Mouse (Mus musculus) embryo, embryonic 9.5 days (tissue): Measurements from ENCODE around the gene Hivep2.

Experiments used
- DNase-seq: peaks from one replicate; pipeline ENCODE4 v3.0.0-alpha.2; 2017; ENCODE audit errors: extremely low spot score

The Hivep2 gene

GRCm38 (mm10) chr10:13973563-13974179, 7.8 kb downstream of the Hivep2 start:
- no peak for DNase-seq

DNA sequence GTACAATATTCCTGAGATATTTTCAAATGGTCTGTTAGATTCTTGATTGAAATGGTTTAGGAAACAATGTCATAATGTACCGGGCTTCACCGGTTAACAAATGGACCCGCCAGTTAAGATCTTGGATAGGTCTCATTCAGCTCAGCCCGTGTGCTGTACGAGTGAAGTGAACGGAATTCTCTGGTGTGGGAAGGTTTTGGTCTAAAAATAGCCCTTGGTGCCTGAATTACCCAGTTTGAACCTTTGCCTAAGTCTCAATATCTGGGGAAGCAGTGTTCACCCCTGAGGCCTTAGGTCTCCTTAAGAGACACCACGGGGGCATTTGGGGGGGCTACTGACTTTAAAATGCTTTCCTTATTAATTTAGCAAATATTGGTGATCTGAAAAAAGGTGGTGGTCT, 8.6 kb downstream of the Hivep2 start:
- DNase-seq: no peak

DNA sequence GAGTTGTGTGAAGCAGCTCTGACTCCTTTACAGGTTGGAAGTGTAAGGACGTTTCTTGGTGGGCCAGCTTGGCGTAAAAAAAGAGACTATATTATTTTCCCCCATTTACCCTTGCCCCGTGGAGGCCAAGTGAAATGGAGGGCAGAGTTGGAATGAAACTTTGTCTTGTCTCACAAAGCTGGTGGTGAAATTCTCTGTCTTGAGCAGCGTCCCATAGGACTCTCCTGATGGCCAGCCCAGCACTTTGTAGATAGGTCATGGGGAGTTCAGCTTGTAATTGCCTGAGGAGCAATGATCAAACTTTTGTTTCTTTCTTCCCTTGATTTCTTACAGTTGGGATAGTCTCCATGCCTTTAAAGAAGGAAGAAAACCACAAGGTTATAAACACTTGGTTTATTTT, 10.0 kb downstream of the Hivep2 start:
- DNase-seq: no peak

GRCm38 (mm10) chr10:13976267-13976666, 10.4 kb downstream of the Hivep2 start:
- no peak for DNase-seq

DNA sequence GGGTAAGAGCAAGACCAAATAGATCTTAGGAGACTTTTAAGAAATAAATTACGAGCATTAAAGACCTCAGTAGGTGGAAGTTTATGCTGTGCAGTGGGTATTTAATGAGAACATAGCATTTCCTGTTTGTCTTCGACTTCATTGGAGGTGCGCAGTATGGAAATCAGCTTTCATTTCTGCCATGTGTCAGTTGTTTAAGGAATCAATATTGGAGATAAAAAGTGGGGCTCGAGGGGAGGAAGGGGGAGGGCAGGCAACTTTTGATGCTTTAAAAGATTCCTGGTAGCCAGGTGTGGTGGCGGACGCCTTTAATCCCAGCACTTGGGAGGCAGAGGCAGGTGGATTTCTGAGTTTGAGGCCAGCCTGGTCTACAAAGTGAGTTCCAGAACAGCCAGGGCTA, 16.4 kb downstream of the Hivep2 start:
- no peak for DNase-seq

DNA sequence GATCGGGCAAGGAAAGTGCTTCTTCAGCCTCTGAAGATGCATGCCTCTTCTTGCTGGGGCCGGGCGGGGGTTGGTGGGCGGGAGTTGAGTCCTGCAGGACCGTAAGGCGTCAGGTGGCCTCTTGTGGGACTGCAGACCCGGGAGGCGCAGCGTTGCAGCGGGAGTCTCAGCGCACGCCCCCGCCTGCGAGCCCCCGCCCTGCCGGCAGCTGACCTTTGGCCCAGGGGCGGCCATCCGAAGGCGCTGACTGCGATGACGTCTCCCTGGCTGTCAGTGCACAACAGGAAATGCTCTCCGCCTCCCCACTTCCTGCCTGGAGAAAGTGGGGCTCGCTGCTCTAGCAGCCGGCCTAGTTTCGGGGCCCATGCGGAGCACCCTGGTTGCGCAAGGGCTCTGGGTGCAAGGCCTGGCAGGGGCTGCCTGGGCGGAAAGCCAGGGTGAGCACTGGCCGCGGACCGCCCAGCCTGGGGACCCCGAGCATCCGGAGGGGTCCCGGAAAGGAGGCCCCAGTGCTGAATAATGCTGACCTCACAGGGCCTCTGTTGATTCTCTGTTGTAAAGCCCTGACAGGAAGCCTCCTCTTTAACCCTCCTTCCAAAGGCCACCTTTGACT, 17.0 kb downstream of the Hivep2 start:
- DNase-seq: peak; percentile 86

DNA sequence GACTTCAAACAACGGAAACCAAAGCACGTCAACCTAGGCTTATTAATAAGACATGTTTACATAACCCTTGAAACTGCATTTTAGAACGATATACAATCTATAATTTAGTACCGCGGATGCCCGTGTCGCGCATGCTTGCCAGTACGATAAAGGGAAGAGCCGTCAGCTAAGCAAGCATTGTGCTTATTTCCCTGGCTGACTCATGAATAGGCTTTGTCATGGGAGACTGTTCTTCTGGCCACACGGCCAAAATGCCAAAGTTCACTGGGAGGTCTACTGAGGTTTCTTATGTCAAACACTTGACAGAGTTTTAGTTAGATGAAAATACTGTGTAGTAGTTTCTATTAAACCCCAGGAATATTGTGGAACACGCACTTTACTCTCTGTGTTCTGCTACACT, 17.8 kb downstream of the Hivep2 start:
- DNase-seq: peak; percentile 19

GRCm38 (mm10) chr10:13984233-13984632, 18.4 kb downstream of the Hivep2 start:
- no peak for DNase-seq

GRCm38 (mm10) chr10:13986539-13986938, 20.7 kb downstream of the Hivep2 start:
- no peak for DNase-seq

GRCm38 (mm10) chr10:13987336-13987735, 21.5 kb downstream of the Hivep2 start:
- DNase-seq: no peak

GRCm38 (mm10) chr10:13988280-13988679, 22.4 kb downstream of the Hivep2 start:
- DNase-seq: peak; percentile 29

DNA sequence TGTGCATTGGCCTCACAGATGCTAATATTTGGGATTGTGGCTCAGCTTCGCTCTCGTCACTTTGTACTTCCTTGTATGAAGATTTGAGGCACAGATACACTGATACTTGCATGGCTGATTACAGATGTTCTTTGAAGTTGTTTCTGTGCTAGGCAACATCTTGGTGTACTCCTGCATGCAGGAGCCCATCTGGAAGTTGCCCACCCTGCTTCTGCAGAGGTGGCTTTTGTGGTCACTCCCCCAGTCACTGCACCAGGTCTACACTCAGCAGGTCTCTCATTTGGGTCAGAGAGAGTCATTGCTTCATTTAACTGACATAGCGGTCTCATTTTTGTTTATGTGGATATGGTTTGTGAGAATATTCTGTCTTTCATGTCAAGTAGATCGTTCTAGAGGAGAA, 22.9 kb downstream of the Hivep2 start:
- no peak for DNase-seq

- no peak for DNase-seq
Observed at GRCm38 (mm10) chr10:13990842-13991241, 25.0 kb downstream of the Hivep2 start.

- DNase-seq: no peak
Observed at GRCm38 (mm10) chr10:13993411-13993810, 27.5 kb downstream of the Hivep2 start.

GRCm38 (mm10) chr10:13997336-13997735, 31.5 kb downstream of the Hivep2 start:
- no peak for DNase-seq

DNA sequence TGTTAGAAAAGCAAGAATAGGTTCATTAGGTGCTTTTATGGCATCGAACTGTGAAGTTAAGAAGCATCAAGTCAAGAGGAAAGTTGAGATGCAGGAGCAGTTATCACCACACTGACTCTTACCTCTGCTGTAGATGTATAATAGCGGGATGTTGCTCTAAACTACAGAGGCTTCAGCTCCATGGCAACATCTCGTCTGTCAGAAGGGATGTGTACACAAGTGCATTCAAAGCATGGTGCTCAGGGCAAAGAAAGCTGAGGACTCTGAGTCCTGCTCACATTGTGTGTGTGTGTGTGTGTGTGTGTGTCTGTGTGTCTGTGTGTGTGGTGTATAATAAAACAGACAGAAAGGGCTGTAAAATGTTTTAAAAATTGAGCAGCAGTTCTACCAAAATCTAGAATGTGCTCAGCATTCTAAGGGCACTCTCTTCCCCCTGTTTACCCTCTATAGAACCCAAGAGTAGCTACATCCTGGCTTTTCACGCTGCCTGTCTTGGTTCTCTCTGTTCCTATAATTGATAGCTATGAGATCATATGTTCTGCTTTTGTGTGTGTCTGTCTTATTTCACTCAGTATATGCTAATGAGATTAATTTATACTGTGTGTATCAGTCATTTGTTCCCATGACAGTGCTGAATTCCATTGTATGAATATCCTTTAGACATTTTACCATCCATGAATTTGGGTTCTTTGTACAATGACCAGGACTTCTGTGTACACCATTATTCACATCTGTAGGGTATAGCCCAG, 39.1 kb downstream of the Hivep2 start:
- DNase-seq: no peak

- DNase-seq: no peak
Observed at GRCm38 (mm10) chr10:14009721-14010120, 43.8 kb downstream of the Hivep2 start.

DNA sequence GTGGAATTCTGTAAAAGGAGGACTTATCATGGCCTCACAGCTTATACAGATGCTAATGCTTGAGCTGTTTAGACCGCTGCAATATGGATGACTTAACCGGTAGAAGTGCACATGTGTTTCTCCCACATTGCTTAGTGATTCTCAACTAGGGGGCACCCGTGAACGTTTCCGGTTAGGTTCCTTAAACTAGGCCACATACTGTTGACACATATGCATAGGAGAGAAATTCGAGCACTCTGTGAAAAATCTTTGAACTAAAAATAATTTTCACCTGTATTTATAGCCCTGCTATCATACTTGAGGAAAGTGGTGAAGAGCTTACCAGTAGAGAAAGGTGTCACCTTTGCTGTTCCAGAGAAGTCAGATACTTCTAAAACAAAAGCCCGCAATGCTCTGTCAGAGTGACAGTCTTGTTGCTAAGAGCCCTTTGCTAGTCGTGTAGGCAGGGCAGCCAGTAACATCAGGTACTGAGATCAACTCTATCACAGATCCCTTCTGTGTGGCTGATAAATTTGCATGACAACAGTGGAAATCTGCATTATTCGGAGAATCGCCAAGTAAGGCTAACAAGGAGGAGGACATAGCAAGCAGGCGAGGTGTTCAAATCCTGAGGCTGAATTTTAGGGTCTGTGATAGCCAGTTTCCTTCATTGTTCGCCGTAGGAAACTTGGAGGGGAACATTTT, 50.6 kb downstream of the Hivep2 start:
- DNase-seq: no peak

DNA sequence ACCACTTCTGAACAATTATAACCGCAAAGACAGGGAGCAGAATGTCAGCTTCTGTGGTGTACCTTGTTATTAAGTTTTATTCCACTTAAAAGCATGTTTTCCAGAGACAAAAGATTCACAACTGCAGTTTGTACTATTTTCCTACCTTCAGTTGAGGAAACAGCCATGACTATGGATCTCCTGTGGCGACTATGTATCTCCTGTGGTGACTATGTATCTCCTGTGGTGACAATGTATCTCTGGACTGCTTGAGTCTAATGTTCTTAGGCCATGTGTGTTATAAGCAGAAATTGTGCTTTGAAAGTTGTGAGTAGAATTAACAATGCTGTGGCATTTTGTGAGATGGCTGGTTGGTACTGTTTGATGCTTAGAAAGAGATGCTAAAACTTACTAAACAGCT, 51.5 kb downstream of the Hivep2 start:
- DNase-seq: no peak

GRCm38 (mm10) chr10:14017822-14018364, 52.0 kb downstream of the Hivep2 start:
- DNase-seq: peak; percentile 38

- DNase-seq: no peak
Observed at GRCm38 (mm10) chr10:14018672-14019071, 52.8 kb downstream of the Hivep2 start.

DNA sequence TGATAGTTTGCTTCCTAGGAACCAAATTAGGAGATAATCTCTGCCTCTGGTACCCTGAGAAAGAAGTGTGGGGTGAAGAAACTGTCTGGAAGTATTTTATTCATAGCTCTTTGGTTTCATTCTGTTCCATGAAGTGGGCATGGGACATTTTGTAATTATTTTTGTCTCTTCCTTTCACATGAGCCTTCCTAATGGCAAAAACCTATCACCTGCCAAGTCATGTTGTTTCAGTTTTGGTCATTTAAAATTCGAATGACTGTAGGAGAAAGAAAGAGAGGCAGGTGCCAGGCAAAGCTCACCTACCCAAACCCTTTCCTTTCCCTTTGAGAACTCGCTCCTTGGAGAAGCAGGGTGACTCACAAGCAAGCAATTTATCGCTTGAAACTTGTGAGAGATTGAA, 53.3 kb downstream of the Hivep2 start:
- no peak for DNase-seq
